Mouse (Mus musculus) embryo, embryonic 10 days (tissue): ENCODE measurements around the gene Irgc1.

Experiments used
- DNase-seq: peaks from one replicate; pipeline ENCODE4 v3.0.0-alpha.2; 2015; ENCODE audit warnings: low spot score

Irgc1 gene

DNA sequence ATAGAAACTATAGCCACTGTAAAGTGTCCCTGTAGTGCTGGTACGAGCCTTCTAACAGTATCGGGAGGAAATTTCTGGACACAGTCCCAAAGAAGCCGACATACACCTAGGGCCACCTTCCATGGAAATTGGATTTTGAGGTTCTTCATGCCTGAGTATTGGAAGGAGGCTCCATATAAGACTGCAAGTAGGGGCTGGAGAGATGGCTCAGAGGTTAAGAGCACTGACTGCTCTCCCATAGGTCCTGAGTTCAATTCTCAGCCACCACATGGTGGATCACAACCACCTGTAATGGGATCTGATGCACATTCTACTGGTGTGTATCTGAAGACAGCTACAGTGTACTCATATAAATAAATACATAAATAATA is 52.0 kb downstream of the Irgc1 start:
- no peak for DNase-seq

DNA sequence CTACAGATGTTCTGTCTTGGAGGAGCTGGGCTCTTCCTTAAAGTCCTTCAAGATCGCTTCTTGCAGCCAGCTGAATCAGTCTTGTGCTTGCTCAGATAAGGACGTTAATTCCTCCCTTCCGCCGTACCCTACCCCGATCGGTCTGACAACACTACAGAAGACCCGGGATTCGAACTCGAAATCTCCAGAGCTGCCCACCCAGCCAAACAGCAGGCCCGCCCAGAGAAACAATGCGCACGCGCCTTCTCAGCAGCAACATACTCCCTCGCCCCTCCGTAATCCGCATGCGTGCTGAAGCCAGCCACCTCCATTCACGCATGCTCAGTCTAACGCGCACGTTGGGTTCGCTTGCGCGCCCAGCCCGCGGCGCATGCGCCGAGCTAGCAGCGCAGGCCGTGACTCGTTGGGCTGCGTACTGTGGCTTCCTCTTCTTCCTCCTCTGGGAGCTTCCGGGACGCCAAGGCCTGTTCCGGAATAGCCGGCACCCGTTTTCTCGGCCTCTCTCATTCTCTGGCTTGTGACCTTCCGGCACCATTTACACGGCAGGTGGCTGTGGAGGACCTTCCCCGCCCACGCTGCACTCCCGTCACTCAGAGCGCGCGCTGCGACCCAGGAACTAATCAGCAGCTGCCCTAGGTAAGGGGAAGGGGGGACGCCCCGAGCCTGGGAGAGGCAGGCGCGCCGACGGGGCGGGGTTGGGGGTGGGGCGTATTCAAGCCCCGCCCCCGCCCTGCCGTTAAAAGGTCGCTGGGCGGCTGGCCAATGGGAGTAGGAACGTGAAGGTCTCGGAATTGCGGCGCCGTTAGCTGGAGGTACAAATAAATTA is 52.6 kb downstream of the Irgc1 start, which contains the start of gene Smg9:
Smg9 (plus strand) TSS at position 364 of the 826 bp plus-strand sequence.
- peak; percentile 100 for DNase-seq

DNA sequence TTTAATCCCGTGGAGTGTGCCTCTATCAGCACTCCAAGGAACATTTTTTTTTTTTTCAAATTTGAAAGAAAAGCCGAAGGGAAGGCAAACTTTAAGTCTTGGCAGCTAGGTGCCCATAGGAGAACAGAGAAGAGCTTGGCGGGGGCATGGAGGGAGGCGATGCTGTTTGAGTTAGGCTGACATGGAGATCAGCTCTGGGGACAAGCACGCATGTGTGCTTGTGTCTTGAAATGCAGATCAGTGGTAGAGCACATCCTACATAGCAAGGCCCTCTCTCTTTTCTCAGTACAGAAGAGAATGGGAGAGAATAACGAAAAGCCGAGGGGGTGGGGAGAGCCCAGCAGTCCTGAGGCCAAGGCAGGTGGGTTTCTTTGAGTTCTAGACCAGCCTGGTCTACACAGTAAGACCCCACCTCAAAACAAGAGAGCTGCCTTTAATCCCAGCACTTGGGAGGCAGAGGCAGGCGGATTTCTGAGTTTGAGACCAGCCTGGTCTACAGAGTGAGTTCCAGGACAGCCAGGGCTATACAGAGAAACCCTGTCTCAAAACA is 53.7 kb downstream of the Irgc1 start:
- DNase-seq, result no peak

DNA sequence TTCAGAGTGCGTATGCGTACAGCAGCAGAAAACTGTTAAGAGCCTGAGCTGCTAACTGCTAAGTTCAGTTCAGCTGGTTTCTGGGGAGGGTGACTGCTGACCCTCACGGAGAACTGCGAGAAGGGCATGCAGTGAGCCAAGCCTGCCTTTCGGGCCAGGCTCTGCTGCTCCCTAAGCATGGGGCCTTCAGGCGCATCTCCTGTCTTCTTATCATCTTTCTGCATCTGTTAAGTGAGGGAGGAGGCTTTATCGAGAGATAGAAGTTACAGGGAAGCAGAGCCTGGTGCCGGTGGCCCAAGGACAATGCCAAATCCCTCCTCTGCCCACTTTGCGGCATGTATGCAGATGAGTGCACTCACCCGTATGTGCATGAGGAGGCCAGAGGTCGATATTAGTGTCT is 55.3 kb downstream of the Irgc1 start:
- DNase-seq, result no peak

DNA sequence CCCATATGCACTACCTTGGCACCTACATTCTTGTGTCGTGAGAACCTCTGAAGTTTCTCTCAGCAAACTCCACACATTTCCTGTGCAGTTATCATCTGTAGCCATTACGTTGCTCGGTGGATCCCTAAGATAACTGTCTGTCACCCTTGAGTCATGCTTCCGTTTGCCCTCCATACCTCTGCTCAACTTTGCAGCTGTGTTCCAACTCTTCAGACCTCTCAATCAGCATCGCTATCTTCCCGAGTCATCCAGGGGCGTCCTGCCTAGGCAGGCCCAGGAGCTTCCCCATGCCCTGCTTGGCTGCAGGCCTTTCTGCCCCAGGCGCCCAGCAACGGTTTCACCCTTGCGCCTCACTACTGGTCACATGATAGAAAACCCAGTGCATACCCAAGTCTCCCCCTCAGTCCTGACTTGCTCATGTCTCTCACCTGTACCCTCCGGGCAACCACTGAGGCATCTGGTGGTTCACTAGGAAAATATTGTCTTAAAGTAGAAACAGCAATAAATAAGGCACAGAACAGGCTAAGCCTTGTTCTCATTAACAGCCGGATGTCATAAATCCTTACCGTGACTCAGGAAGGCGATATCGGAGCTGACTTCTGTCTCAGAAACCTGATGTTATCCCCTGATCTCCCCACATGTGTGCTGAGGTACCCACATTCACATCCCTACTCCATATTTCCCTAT is 57.5 kb downstream of the Irgc1 start:
- no peak for DNase-seq

DNA sequence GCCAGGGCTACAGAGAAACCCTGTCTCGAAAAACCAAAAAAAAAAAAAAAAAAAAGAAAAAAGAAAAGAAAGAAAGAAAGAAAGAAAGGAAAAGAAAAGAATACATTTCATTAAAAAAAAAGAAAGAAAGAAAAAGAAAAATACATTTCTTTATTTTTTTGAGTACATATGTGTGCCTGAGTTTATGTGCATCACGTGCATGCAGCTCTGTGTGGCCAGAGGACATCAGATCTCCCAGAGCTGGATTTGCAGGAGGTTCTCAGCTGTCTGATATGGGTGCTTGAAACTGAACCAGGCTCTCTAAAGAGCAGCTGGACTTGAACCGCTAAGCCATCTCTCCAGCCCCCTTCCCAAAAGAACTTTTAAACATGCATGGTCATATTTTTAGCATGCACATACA is 58.0 kb downstream of the Irgc1 start:
- DNase-seq, result no peak

DNA sequence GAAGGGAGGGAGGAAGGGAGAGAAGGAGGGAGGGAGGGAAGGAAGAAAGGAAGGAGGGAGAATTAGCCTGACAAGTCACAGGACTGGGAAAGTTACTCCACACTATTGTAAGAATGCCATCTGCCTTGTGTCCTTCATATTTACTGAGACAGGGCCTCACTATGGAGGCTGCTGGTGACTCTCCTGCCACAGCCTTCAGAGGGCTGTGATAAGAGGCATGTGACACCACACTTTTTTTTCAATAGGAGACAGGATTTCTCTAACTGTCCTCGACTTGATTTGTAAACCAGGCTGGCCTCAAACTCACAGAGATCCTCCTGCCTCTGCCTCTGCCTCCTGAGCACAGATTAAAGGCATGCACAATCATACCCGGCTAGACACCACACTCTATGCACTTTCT is 60.4 kb downstream of the Irgc1 start:
- no peak for DNase-seq

DNA sequence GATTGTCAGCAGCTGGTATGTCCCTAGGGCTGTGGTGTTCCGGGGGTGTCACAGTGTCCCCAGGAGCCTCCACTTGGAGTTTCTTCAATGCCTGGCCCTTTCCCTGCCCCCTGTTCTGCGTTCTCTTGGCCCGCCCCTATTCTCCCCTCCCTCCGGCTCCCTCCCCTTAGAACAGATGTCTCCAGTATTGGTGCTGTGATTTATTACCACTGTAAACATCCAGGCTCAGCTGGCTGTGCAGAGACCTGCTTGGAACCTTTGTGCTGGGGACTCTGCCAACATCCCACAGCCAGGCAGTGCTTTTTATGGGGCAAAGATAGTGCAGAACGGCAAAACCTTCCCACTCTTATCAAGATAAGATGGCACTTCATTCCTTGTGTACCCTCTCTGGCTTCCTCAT is 61.0 kb downstream of the Irgc1 start:
- peak; percentile 65 for DNase-seq

DNA sequence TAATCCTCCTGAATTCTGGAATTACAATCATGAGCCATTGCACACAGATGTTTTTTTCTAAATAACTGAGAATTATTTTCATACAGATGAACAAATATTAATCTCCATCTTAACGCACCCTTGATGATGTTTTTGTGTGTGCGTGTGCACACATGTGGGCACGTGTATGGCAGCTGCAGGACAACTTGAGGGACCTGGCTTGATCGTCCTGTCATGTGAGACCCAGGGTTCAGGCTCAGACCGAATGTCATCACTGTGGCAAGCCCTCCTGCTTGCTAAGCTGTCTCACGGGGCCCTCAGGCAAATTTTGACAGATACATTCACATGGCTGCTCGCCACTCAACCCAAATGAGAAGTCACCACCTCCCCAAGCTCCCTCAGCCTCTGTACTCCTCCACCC is 61.6 kb downstream of the Irgc1 start:
- no peak for DNase-seq

DNA sequence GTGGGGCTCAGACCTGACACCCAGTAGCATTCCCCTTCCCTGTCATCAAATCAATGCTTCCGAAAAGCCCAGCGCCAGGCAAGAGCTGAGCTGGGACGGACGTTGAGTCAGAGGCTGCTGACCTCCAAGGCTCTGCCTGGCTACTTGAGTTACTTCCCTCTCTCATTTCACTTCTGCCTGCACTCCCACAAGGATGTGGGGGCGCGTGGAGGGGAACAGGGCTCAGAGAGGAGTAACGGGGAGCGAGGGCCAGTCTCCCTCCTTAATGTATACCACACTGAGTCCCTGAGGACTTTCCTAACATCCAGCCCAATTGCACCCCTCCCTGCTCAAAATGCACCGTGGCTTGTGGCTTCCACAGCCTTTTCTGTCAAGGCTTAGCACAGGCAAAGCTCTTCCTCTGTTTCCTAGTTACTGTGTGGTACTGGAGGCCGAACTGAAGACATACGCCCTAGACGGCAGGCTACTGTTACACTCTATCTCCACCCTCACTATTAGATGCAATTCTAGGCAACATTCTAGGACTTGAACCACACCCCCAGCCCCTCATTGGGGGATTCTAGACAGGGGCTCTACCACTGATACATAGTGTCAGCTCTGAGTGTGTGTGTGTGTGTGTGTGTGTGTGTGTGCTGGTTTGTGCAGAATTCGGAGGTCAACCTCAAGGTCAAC is 62.4 kb downstream of the Irgc1 start:
- no peak for DNase-seq

DNA sequence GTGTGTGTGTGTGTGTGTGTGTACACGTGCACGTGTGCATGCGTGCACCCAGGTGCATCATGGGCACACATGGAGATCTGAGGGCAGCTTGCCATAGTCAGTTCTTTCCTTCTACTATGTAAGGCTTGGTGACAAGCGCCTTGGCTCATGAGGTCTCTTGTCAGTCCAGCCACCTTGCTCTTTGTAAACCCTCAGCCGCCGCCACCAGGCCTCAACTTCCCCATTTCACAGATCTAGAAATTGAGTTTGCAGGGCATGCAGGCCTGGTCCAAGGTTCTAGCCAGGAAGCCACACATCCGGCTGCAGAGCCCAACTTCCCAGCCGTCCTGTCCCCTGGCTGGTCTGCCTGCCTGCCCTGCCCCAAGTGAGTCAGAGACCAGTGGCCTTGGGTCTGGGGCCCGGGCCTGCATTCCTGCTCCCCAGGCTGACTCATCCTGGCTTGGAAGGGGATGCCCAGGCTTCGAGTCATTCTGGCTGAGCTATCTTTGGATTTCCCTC is 65.0 kb downstream of the Irgc1 start:
- DNase-seq, result no peak

DNA sequence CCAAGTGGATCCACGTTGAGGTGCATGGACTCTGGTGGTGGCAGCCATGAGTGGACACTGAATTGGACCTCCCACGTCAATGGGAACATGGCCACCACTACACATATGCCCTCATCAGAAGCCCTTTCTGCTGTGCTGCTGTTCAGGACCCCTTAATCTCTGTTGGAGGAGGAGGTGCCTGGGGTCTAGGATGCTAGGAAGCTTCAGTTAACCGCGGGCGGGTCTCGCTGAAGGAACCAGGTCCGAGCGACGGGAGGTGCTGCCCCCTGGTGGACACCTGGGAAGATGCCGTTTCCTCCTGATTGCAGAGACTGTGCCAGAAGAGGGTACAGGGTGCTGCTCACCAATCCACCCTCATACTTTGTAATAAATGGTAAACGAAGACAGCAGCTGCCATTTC is 67.3 kb downstream of the Irgc1 start:
- DNase-seq, result peak; percentile 80

DNA sequence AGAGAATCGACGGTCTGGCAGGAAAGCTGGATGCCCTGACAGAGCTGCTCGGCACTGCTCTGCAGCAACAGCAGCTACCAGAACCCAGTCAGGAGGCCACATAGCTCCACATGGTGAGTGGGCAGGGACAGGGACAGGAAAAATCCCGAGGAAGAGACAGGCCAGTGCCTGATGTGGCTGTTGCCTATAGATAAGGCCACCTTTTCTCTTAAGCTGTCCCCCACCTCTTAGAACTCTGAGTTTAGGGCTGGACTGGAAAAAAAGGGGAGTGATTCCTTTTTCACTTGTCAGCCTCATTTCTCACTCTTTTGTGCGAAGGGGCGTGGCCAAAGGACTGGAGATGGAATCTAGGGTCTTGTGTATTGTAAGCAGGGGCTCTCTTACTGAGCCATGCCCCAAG is 68.0 kb downstream of the Irgc1 start:
- no peak for DNase-seq

DNA sequence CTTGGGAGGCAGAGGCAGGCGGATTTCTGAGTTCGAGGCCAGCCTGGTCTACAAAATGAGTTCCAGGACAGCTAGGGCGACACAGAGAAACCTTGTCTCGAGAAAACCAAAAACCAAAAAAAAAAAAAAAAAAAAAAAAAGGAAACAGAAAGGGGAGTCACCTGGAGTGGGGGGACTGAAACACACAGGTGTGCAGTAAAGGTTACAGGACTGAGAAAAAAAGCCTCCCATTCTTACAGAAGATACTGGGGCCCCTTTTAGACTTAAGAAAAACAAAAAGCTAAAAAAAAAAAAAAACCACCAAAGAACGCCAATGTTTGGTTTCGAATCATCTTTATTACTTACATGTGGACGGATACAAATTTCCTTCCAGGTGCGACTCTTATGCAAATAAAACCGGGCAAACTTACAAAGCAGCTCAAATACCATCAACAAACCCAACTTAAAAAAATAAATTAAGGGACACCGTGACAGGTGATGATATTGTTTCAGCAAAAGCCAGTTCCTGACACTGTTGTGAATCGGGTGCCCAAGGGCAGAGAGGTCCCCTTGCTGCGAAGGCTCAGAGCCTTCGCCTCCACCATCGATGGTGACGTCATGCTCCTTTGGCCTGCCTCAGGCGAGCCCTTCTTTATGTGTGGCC is 69.2 kb downstream of the Irgc1 start:
- DNase-seq, result no peak
